Mouse (Mus musculus) small intestine, adult 2 months (tissue): ENCODE measurements around the gene Trim66.

ENCODE experiments used
- CTCF ChIP-seq: fragments of 200-500 bp; IDR thresholded peaks from 2 replicates; pipeline ENCODE4 v1.5.1; 2012; ENCODE audit warnings: low read depth, mild to moderate bottlenecking, control low read depth, inconsistent platforms, low read length, moderate library complexity, mixed read lengths; ENCODE audit not compliant: insufficient replicate concordance, insufficient read length; ENCODE audit errors: extremely low read depth
- POLR2A ChIP-seq: fragments of 200-500 bp; IDR thresholded peaks from 2 replicates; pipeline ENCODE4 v1.6.1; 2012; ENCODE audit warnings: low read depth, mild to moderate bottlenecking, control low read depth, inconsistent platforms, low read length, moderate library complexity

- TF ChIP-seq CTCF (no peak), POLR2A (no peak)
These were observed 14.3 kb downstream of the Trim66 start for GRCm38 (mm10) chr7:109493319-109494316.
